Mouse (Mus musculus) CH12.LX (cell line): ENCODE results near the gene Gabrb1. TPM values are rescaled to one million over a fixed set of nuclear protein-coding genes. Genes with fewer than 3 reads are reported as not detected.

Source experiments
- DNase-seq: peaks from one replicate; pipeline ENCODE4 v3.0.0-alpha.2; 2013; ENCODE audit errors: extremely low read depth
- H3K27ac ChIP-seq: 2 replicates; pipeline ENCODE4 v1.5.1; 2012; ENCODE audit warnings: low read depth, mild to moderate bottlenecking, control low read depth, moderate library complexity; ENCODE audit not compliant: insufficient read depth
- H3K27me3 ChIP-seq: replicated peaks from 2 replicates; pipeline ENCODE3; 2012; ENCODE audit warnings: inconsistent platforms
- H3K36me3 ChIP-seq, 2 experiments: replicated peaks in 1 of 2; 2 replicates each; pipeline versions ENCODE3 to v1.6.1; 2012; ENCODE audit warnings: inconsistent platforms in 1 of 2, low read length in 1 of 2, mild to moderate bottlenecking in 1 of 2, mixed read lengths in 1 of 2, moderate library complexity in 1 of 2; ENCODE audit not compliant: control insufficient read depth in 1 of 2, insufficient read depth in 1 of 2
- H3K4me1 ChIP-seq, 2 experiments: 2 replicates each; pipeline ENCODE4 v1.6.1; 2012; ENCODE audit warnings: inconsistent platforms in 1 of 2, moderate library complexity in 1 of 2; ENCODE audit not compliant: insufficient read depth in 2 of 2, control insufficient read depth in 1 of 2
- H3K4me2 ChIP-seq: 2 replicates; pipeline ENCODE4 v1.6.1; 2012; ENCODE audit warnings: low read depth, mild to moderate bottlenecking, control low read depth; ENCODE audit not compliant: poor library complexity, insufficient read depth, severe bottlenecking
- H3K4me3 ChIP-seq, 3 experiments: fragments of 150-350 bp in 1 of 3; sonication (generic) in 1 of 3; replicated peaks in 1 of 3; 2 replicates each; pipeline versions ENCODE3 to v1.5.1; 2011 to 2012; ENCODE audit warnings: low read depth in 2 of 3, low read length in 2 of 3, mild to moderate bottlenecking in 2 of 3, moderate library complexity in 2 of 3, control low read depth in 1 of 3, improper control_type of control experiment in 1 of 3, inconsistent platforms in 1 of 3, mixed read lengths in 1 of 3; ENCODE audit not compliant: poor library complexity in 1 of 3
- H3K79me2 ChIP-seq: replicated peaks from 2 replicates; pipeline ENCODE4 v1.6.1; 2012; ENCODE audit warnings: mild to moderate bottlenecking, moderate library complexity; ENCODE audit not compliant: control insufficient read depth, poor library complexity, insufficient read depth, severe bottlenecking; ENCODE audit errors: extremely low read depth
- H3K9ac ChIP-seq: 2 replicates; pipeline ENCODE4 v1.6.1; 2012; ENCODE audit warnings: low read depth, mild to moderate bottlenecking, control low read depth, moderate library complexity; ENCODE audit not compliant: insufficient read depth
- H3K9me3 ChIP-seq: replicated peaks from 2 replicates; pipeline ENCODE3; 2012; ENCODE audit warnings: low read length, inconsistent platforms, mixed read lengths
- CHD1 ChIP-seq: IDR thresholded peaks from 2 replicates; pipeline ENCODE4 v1.6.1; 2012; ENCODE audit warnings: low read depth, low read length, improper control_type of control experiment, inconsistent platforms
- CHD2 ChIP-seq: IDR thresholded peaks from 2 replicates; pipeline ENCODE4 v1.6.1; 2011; ENCODE audit warnings: low read length, improper control_type of control experiment
- CTCF ChIP-seq, 2 experiments: IDR thresholded peaks in 1 of 2; conservative IDR thresholded peaks in 1 of 2; 2 replicates each; pipeline ENCODE4 v1.5.1; 2011 to 2012; ENCODE audit warnings: low read depth in 2 of 2, low read length in 2 of 2, improper control_type of control experiment in 1 of 2, inconsistent platforms in 1 of 2, mild to moderate bottlenecking in 1 of 2, moderate library complexity in 1 of 2
- E2F4 ChIP-seq: IDR thresholded peaks from 2 replicates; pipeline ENCODE4 v1.6.1; 2011; ENCODE audit warnings: low read depth, low read length, improper control_type of control experiment; ENCODE audit not compliant: insufficient replicate concordance
- ELF1 ChIP-seq: IDR thresholded peaks from 2 replicates; pipeline ENCODE4 v1.6.1; 2014; ENCODE audit warnings: low read depth, mild to moderate bottlenecking, inconsistent platforms, low read length, improper control_type of control experiment
- EP300 ChIP-seq: IDR thresholded peaks from 2 replicates; pipeline ENCODE4 v1.6.1; 2011; ENCODE audit warnings: low read length, improper control_type of control experiment
- ETS1 ChIP-seq: conservative IDR thresholded peaks from 2 replicates; pipeline ENCODE4 v1.6.1; 2012; ENCODE audit warnings: low read depth, mild to moderate bottlenecking, inconsistent platforms, low read length, improper control_type of control experiment, moderate library complexity
- HCFC1 ChIP-seq: IDR thresholded peaks from 2 replicates; pipeline ENCODE4 v1.6.1; 2012; ENCODE audit warnings: low read depth, mild to moderate bottlenecking, inconsistent platforms, low read length, improper control_type of control experiment
- IRF4 ChIP-seq: IDR thresholded peaks from 2 replicates; pipeline ENCODE4 v1.6.1; 2014; ENCODE audit warnings: low read depth, mild to moderate bottlenecking, inconsistent platforms, low read length, improper control_type of control experiment
- JUND ChIP-seq: conservative IDR thresholded peaks from 2 replicates; pipeline ENCODE4 v1.6.1; 2011; ENCODE audit warnings: low read depth, low read length, improper control_type of control experiment
- KAT2A ChIP-seq: IDR thresholded peaks from 2 replicates; pipeline ENCODE4 v1.6.1; 2012; ENCODE audit warnings: low read length, improper control_type of control experiment, inconsistent platforms; ENCODE audit not compliant: insufficient replicate concordance
- MAFK ChIP-seq: IDR thresholded peaks from 2 replicates; pipeline ENCODE4 v1.6.1; 2011; ENCODE audit warnings: low read length, improper control_type of control experiment; ENCODE audit not compliant: insufficient replicate concordance
- MAX ChIP-seq: IDR thresholded peaks from 2 replicates; pipeline ENCODE4 v1.6.1; 2011; ENCODE audit warnings: low read length, improper control_type of control experiment
- MEF2A ChIP-seq: IDR thresholded peaks from 2 replicates; pipeline ENCODE4 v1.6.1; 2014; ENCODE audit warnings: low read depth, mild to moderate bottlenecking, inconsistent platforms, low read length, improper control_type of control experiment, borderline replicate concordance
- MXI1 ChIP-seq: IDR thresholded peaks from 2 replicates; pipeline ENCODE4 v1.6.1; 2011; ENCODE audit warnings: mild to moderate bottlenecking, low read depth, low read length, improper control_type of control experiment
- MYC ChIP-seq: IDR thresholded peaks from 2 replicates; pipeline ENCODE4 v1.6.1; 2011; ENCODE audit warnings: low read depth, mild to moderate bottlenecking, improper control_type of control experiment, low read length
- NELFE ChIP-seq: IDR thresholded peaks from 2 replicates; pipeline ENCODE4 v1.6.1; 2011; ENCODE audit warnings: low read depth, low read length, improper control_type of control experiment
- NRF1 ChIP-seq: IDR thresholded peaks from 2 replicates; pipeline ENCODE4 v1.6.1; 2014; ENCODE audit warnings: low read depth, mild to moderate bottlenecking, inconsistent platforms, low read length, improper control_type of control experiment, moderate library complexity
- PAX5 ChIP-seq: IDR thresholded peaks from 2 replicates; pipeline ENCODE4 v1.6.1; 2012; ENCODE audit warnings: low read length, inconsistent platforms, mixed read lengths
- POLR2A ChIP-seq: IDR thresholded peaks from 2 replicates; pipeline ENCODE4 v1.6.1; 2011; ENCODE audit warnings: low read depth, mild to moderate bottlenecking, improper control_type of control experiment, low read length
- POLR2AphosphoS2 ChIP-seq: IDR thresholded peaks from 2 replicates; pipeline ENCODE4 v1.6.1; 2011; ENCODE audit warnings: low read depth, low read length, improper control_type of control experiment
- RAD21 ChIP-seq: IDR thresholded peaks from 2 replicates; pipeline ENCODE4 v1.6.1; 2011; ENCODE audit warnings: low read depth, mild to moderate bottlenecking, low read length, improper control_type of control experiment, moderate library complexity
- RCOR1 ChIP-seq: conservative IDR thresholded peaks from 2 replicates; pipeline ENCODE4 v1.6.1; 2012; ENCODE audit warnings: low read depth, mild to moderate bottlenecking, inconsistent platforms, low read length, improper control_type of control experiment
- SIN3A ChIP-seq: IDR thresholded peaks from 2 replicates; pipeline ENCODE4 v1.6.1; 2012; ENCODE audit warnings: low read length, improper control_type of control experiment, inconsistent platforms
- SMC3 ChIP-seq: IDR thresholded peaks from 2 replicates; pipeline ENCODE4 v1.6.1; 2011; ENCODE audit warnings: low read depth, low read length, improper control_type of control experiment
- TBP ChIP-seq: conservative IDR thresholded peaks from 2 replicates; pipeline ENCODE4 v1.6.1; 2011; ENCODE audit warnings: low read depth, low read length, improper control_type of control experiment
- TCF12 ChIP-seq: IDR thresholded peaks from 2 replicates; pipeline ENCODE4 v1.6.1; 2014; ENCODE audit warnings: low read depth, mild to moderate bottlenecking, inconsistent platforms, low read length, improper control_type of control experiment
- UBTF ChIP-seq: IDR thresholded peaks from 2 replicates; pipeline ENCODE4 v1.6.1; 2012; ENCODE audit warnings: low read depth, mild to moderate bottlenecking, inconsistent platforms, low read length, improper control_type of control experiment, moderate library complexity
- USF1 ChIP-seq: IDR thresholded peaks from 2 replicates; pipeline ENCODE4 v1.6.1; 2014; ENCODE audit warnings: low read depth, mild to moderate bottlenecking, inconsistent platforms, low read length, improper control_type of control experiment
- USF2 ChIP-seq: conservative IDR thresholded peaks from 2 replicates; pipeline ENCODE4 v1.6.1; 2011; ENCODE audit warnings: low read depth, low read length, improper control_type of control experiment
- ZKSCAN1 ChIP-seq: IDR thresholded peaks from 2 replicates; pipeline ENCODE4 v1.6.1; 2012; ENCODE audit warnings: low read depth, inconsistent platforms, low read length, improper control_type of control experiment, borderline replicate concordance
- ZMIZ1 ChIP-seq: IDR thresholded peaks from 2 replicates; pipeline ENCODE4 v1.6.1; 2012; ENCODE audit warnings: low read depth, mild to moderate bottlenecking, inconsistent platforms, low read length, improper control_type of control experiment
- ZNF384 ChIP-seq: IDR thresholded peaks from 2 replicates; pipeline ENCODE4 v1.6.1; 2012; ENCODE audit warnings: low read depth, low read length, improper control_type of control experiment, inconsistent platforms
- dilution Hi-C: fragments of 300-500 bp; cut with MboI; formaldehyde crosslinking; loops from 2 replicates; pipeline ENCODE4 v1.14.3; 2020; ENCODE audit warnings: low sequenced_read_pairs; ENCODE audit not compliant: extremely low pct_unique_long_range_greater_than_20kb, extremely low pct_ligation_motif_present
- in situ Hi-C: fragments of 300-500 bp; cut with MboI; formaldehyde crosslinking; loops from 3 replicates; pipeline ENCODE4 v1.14.3; 2019; ENCODE audit warnings: low sequenced_read_pairs, low pct_ligation_motif_present, low pct_unique_long_range_greater_than_20kb, mixed read lengths
- polyA plus RNA-seq: library from polyadenylated mRNA; unstranded; fragments of >175 nt; gene quantifications from 2 replicates; pipeline ENCODE4 v1.2.1, GENCODE M21; 2012; ENCODE audit warnings: low read depth; ENCODE audit not compliant: insufficient read length
- total RNA-seq, 2 experiments: library from RNA; depleted of rRNA; stranded (reverse); fragments of 300-350 nt in 1 of 2; fragments of >200 nt in 1 of 2; gene quantifications; 2 replicates each; pipeline ENCODE4 v1.2.3; 2012 to 2014

Gene Gabrb1
- total and polyA plus RNA-seq, 3 experiments: 0.04 TPM; not detected in 2

DNA sequence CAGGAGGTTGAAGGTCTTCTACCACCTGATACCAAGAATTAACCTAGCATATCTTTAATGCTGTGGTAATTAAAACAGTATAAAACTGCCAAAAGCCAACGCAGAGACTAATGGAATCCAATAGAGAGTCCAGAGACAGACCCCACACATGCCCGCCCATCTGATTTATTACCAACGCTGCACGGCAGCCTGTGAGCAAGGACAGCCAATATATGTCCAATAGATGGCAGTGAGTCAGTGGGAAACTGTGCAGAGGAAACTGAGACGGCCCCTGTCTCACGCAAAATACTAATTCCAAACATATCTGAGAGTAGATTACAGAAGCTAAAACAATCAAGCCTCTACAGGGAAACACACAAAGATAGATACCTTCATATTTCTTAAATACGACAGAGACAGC is 506.5 kb downstream of the Gabrb1 start:
- Histone ChIP-seq H3K9ac (no peak overlapping the region), H3K79me2 (peaks cover 23% of the 10 kb centered on the region), H3K9me3 (no peaks in the 10 kb centered on the region), H3K36me3 (peaks cover 33 to 54% of the 10 kb centered on the region in 2 experiments), H3K27me3 (no peaks in the 10 kb centered on the region), H3K27ac (no peak overlapping the region), H3K4me2 (no peak overlapping the region), H3K4me1 (peaks cover 8 to 64% of the 10 kb centered on the region in 2 experiments), H3K4me3 (no peak overlapping the region)
- in situ Hi-C loops (no loop called here), dilution Hi-C loops (no loop called here)
- TF ChIP-seq ZMIZ1: no peak
- TF ChIP-seq EP300: no peak
- peak; percentile 11 for TF ChIP-seq RAD21
- no peak for DNase-seq

- Histone ChIP-seq H3K36me3 (peaks cover 5 to 23% of the 10 kb centered on the region in 2 experiments), H3K4me2 (peak within 1 kb of the TSS; percentile 79), H3K4me3 (peak within 1 kb of the TSS; percentile 77 to 92 (median 88)), H3K9me3 (no peaks in the 10 kb centered on the region), H3K9ac (peak within 1 kb of the TSS; percentile 90), H3K79me2 (peaks cover 23% of the 10 kb centered on the region), H3K27me3 (no peaks in the 10 kb centered on the region), H3K27ac (peak within 1 kb of the TSS; percentile 21; the same call in 1 of the 2 replicates), H3K4me1 (peaks cover 8 to 52% of the 10 kb centered on the region in 2 experiments)
- in situ Hi-C loops (no loop called here), dilution Hi-C loops (no loop called here)
- peak; percentile 96 for DNase-seq
- no peak for TF ChIP-seq RCOR1
- no peak for TF ChIP-seq E2F4
- no peak for TF ChIP-seq ZNF384
- no peak for TF ChIP-seq KAT2A
- TF ChIP-seq NELFE: peak; percentile 91
- no peak for TF ChIP-seq IRF4
- peak; percentile 77; the same call in 1 of the 2 replicates for TF ChIP-seq TBP
- no peak for TF ChIP-seq PAX5
- peak; percentile 62 for TF ChIP-seq SIN3A
- TF ChIP-seq JUND: no peak
- no peak for TF ChIP-seq CHD1
- TF ChIP-seq ZKSCAN1: no peak
- TF ChIP-seq HCFC1: peak; percentile 58
- no peak for TF ChIP-seq MEF2A
- TF ChIP-seq MAFK: no peak
- peak; percentile 61; the same call in 1 of the 2 replicates for TF ChIP-seq ZMIZ1
- no peak for TF ChIP-seq MYC
- TF ChIP-seq POLR2A: peak; percentile 98
- TF ChIP-seq MAX: peak; percentile 98
- TF ChIP-seq CTCF (conservative IDR thresholded peaks at IDR 0.05 in 1 of 2, IDR thresholded peaks at IDR 0.05 in 1 of 2; ENCODE audit: low read depth in 2 of 2, low read length in 2 of 2): no peak
- peak; percentile 68; the same call in 1 of the 2 replicates for TF ChIP-seq TCF12
- TF ChIP-seq SMC3: no peak
- TF ChIP-seq ELF1: peak; percentile 91
- TF ChIP-seq MXI1: 0 out of 2 replicates have a peak, but pooled peaks have one; percentile 19
- TF ChIP-seq UBTF: no peak
- no peak for TF ChIP-seq CHD2
- no peak for TF ChIP-seq ETS1
- TF ChIP-seq NRF1: peak; percentile 79
- TF ChIP-seq USF1: peak; percentile 97
- peak; percentile 98 for TF ChIP-seq USF2
- TF ChIP-seq POLR2AphosphoS2: no peak
These were observed 509.8 kb downstream of the Gabrb1 start, which contains the start of gene Commd8 for GRCm38 (mm10) chr5:72167594-72168284. Gene Commd8 (minus strand): TSS chr5:72168189.
